Mouse (Mus musculus): ENCODE results near the gene Gskip. TPM values are rescaled to one million over a fixed set of nuclear protein-coding genes. Genes with fewer than 3 reads are reported as not detected.

Gene Gskip
- total RNA-seq (2021), result 1 to 10 TPM; 3.9 to 6.0 TPM
- long read RNA-seq, experiment 1, transcript Gskip-202 (2 exons, 1,064 nt), result major isoform, 8 of 16 reads
- long read RNA-seq, experiment 1, transcript Gskip-201 (3 exons, 2,720 nt), result major isoform, 8 of 16 reads
- long read RNA-seq, experiment 1, partial matches to known transcripts, result 0 of 16 reads
- long read RNA-seq, experiment 1, other reads (novel, unspliced or antisense), result 0 of 16 reads
- long read RNA-seq, experiment 2, transcript Gskip-201 (3 exons, 2,720 nt), result major isoform, 10 of 13 reads
- long read RNA-seq, experiment 2, partial matches to known transcripts, result 0 of 13 reads
- long read RNA-seq, experiment 2, other reads (novel, unspliced or antisense), result 0 of 13 reads

GRCm38 (mm10) chr12:105683933-105684901 lies at the start of gene Gskip:
Gskip (plus strand) TSS chr12:105684829.
- DNase-seq, result peak; percentile 25

- no peak for DNase-seq
These were observed 48.1 kb upstream of the Gskip start for GRCm38 (mm10) chr12:105636551-105636950.

- DNase-seq, result no peak
These were observed 47.1 kb upstream of the Gskip start for GRCm38 (mm10) chr12:105637554-105637953.

- no peak for DNase-seq
These were observed 41.8 kb upstream of the Gskip start for GRCm38 (mm10) chr12:105642770-105643321.

- DNase-seq, result no peak
These were observed 28.8 kb upstream of the Gskip start for GRCm38 (mm10) chr12:105655850-105656249.

- no peak for DNase-seq
These were observed 8.4 kb upstream of the Gskip start for GRCm38 (mm10) chr12:105676274-105676673.

GRCm38 (mm10) chr12:105678211-105678610 lies 6.4 kb upstream of the Gskip start:
- DNase-seq, result no peak

GRCm38 (mm10) chr12:105678762-105679161 lies 5.9 kb upstream of the Gskip start:
- no peak for DNase-seq

GRCm38 (mm10) chr12:105685001-105685691 lies 517 bp downstream of the Gskip start, which contains the start of gene Atg2b:
Atg2b (minus strand) TSS chr12:105685211.
- peak; percentile 93 for DNase-seq

GRCm38 (mm10) chr12:105686791-105687190 lies 2.2 kb downstream of the Gskip start:
- DNase-seq, result no peak

GRCm38 (mm10) chr12:105687416-105687815 lies 2.8 kb downstream of the Gskip start:
- no peak for DNase-seq

- no peak for DNase-seq
These were observed 3.9 kb downstream of the Gskip start for GRCm38 (mm10) chr12:105688546-105688945.

GRCm38 (mm10) chr12:105689435-105689834 lies 4.8 kb downstream of the Gskip start:
- no peak for DNase-seq

GRCm38 (mm10) chr12:105694021-105694420 lies 9.4 kb downstream of the Gskip start:
- peak; percentile 55 for DNase-seq

GRCm38 (mm10) chr12:105695848-105696247 lies 11.2 kb downstream of the Gskip start:
- DNase-seq, result no peak

GRCm38 (mm10) chr12:105697104-105697780 lies 12.6 kb downstream of the Gskip start:
- DNase-seq, result no peak

GRCm38 (mm10) chr12:105700433-105700832 lies 15.8 kb downstream of the Gskip start:
- DNase-seq, result no peak

- DNase-seq, result peak; percentile 73
These were observed 21.3 kb downstream of the Gskip start, which contains the start of gene Ak7 for GRCm38 (mm10) chr12:105705799-105706487. Ak7 (plus strand) TSS chr12:105705976.

- DNase-seq, result no peak
These were observed 34.0 kb downstream of the Gskip start for GRCm38 (mm10) chr12:105718616-105719015.

GRCm38 (mm10) chr12:105720196-105720595 lies 35.6 kb downstream of the Gskip start:
- DNase-seq, result no peak
